Mouse (Mus musculus): ENCODE measurements around the gene Dnal4.

DNA sequence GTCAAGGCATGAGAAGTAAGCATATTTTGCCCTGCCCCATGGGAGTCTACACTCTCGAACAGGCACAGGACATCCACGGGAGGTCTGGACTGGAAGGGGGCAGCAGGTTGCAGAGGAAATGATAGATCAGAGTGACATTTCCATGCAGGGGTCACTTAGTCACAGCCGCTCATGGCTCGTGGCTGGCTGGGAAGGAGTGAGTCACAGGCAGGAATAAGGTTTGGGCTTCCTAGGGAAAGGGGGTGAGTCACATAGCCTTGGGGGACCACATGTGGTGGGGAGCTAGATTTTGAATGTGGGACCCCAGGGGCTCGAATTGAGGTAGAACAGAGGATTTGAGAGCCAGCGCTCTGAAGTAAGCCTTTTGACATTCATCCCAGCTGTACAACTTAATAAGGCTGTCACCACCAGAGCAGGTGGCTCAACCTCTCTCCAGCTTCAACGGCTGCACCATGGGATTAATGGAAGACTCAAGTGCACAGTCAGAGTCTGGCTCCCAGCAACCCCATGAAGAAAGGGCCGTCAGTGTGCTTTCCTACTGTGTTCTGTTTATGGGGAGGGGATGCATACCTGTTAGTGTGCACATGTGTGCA is 36.1 kb upstream of the Dnal4 start:
- TF ChIP-seq CTCF (IDR thresholded peaks at IDR 0.05; ENCODE audit: extremely low read depth, insufficient read length, insufficient replicate concordance, low read depth, low read length) = no peak
- TF ChIP-seq POLR2A (IDR thresholded peaks at IDR 0.05; ENCODE audit: low read depth, low read length) = no peak

Data from small intestine, adult 2 months (tissue).